Mouse (Mus musculus) G1E (cell line): ENCODE measurements around the gene Slc9a8. TPM values are rescaled to one million over a fixed set of nuclear protein-coding genes. Genes with fewer than 3 reads are reported as not detected.

Source experiments
- ATAC-seq: 2 replicates; pipeline ENCODE4 v1.8.0; 2016; ENCODE audit warnings: mild to moderate bottlenecking; ENCODE audit not compliant: insufficient number of reproducible peaks, poor library complexity, low FRiP score, severe bottlenecking; ENCODE audit errors: extremely low read depth
- DNase-seq: peaks from one replicate; pipeline ENCODE4 v3.0.0; 2012; ENCODE audit warnings: low spot score
- H3K27me3 ChIP-seq: 2 replicates; pipeline ENCODE4 v1.6.1; 2012; ENCODE audit warnings: mild to moderate bottlenecking, low read length, inconsistent platforms; ENCODE audit not compliant: insufficient read depth
- H3K36me3 ChIP-seq: replicated peaks from 2 replicates; pipeline ENCODE3; 2012; ENCODE audit warnings: mild to moderate bottlenecking, inconsistent platforms
- H3K4me1 ChIP-seq: 2 replicates; pipeline ENCODE4 v1.6.1; 2012; ENCODE audit warnings: low read depth, low read length, inconsistent platforms, mixed read lengths; ENCODE audit not compliant: insufficient read depth
- H3K4me3 ChIP-seq: 2 replicates; pipeline ENCODE4 v1.5.1; 2012; ENCODE audit warnings: low read depth, mild to moderate bottlenecking, inconsistent platforms, low read length, moderate library complexity, mixed read lengths
- H3K9me3 ChIP-seq: replicated peaks from 2 replicates; pipeline ENCODE4 v1.6.1; 2012; ENCODE audit warnings: inconsistent platforms
- CTCF ChIP-seq: IDR thresholded peaks from 2 replicates; pipeline ENCODE4 v1.5.1; 2012; ENCODE audit warnings: low read depth, low read length, inconsistent platforms, mixed read lengths
- GATA1 ChIP-seq: IDR thresholded peaks from 2 replicates; pipeline ENCODE4 v1.6.1; 2012; ENCODE audit warnings: borderline replicate concordance, low read length, inconsistent platforms, mixed read lengths
- GATA2 ChIP-seq: IDR thresholded peaks from 2 replicates; pipeline ENCODE4 v1.6.1; 2012; ENCODE audit warnings: low read depth, low read length, inconsistent platforms, borderline replicate concordance
- POLR2AphosphoS5 ChIP-seq: IDR thresholded peaks from 2 replicates; pipeline ENCODE4 v1.6.1; 2012; ENCODE audit warnings: low read depth, low read length, inconsistent platforms; ENCODE audit not compliant: insufficient replicate concordance
- TAL1 ChIP-seq: conservative IDR thresholded peaks from 2 replicates; pipeline ENCODE4 v1.6.1; 2012; ENCODE audit warnings: low read depth, low read length, inconsistent platforms, mixed read lengths
- polyA plus RNA-seq: library from polyadenylated mRNA; stranded (reverse); fragments of >175 nt; gene quantifications from 2 replicates; pipeline ENCODE4 v1.2.3, GENCODE M21; 2012
- total RNA-seq, 2 experiments: library from RNA; stranded (forward) in 1 of 2; stranded (reverse) in 1 of 2; fragments of 200-1000 nt in 1 of 2; fragments of >200 nt in 1 of 2; fragmentation: Nextera tagmentation in 1 of 2; gene quantifications; 2 replicates each; pipeline ENCODE4 v1.2.3; 2014 to 2017

The Slc9a8 gene
- total and polyA plus RNA-seq, 3 experiments = 13.2 to 90.4 (median 24.4) TPM

- Histone ChIP-seq H3K9me3 (no peaks in the 10 kb centered on the region), H3K36me3 (peaks cover 51% of the 10 kb centered on the region), H3K4me3 (peak within 1 kb of the TSS; percentile 98), H3K4me1 (peaks cover 37% of the 10 kb centered on the region), H3K27me3 (no peaks in the 10 kb centered on the region)
- ATAC-seq (peak; percentile 68), DNase-seq (peak; percentile 90)
- TF ChIP-seq GATA1 (no peak), TAL1 (no peak), POLR2AphosphoS5 (no peak)
Observed at GRCm38 (mm10) chr2:167492713-167493636, 71.5 kb downstream of the Slc9a8 start, which contains the start of gene Spata2. TSS of gene Spata2 (minus strand) at chr2:167492887.

- H3K9me3 ChIP-seq = no peaks in the 10 kb centered on the region
- TF ChIP-seq GATA1 = no peak
- no peak for TF ChIP-seq POLR2AphosphoS5
- no peak for TF ChIP-seq TAL1
- TF ChIP-seq CTCF = no peak
- no peak for TF ChIP-seq GATA2
- DNase-seq (no peak), ATAC-seq (no peak)
- peaks cover 29% of the 10 kb centered on the region for H3K36me3 ChIP-seq
- no peak overlapping the region for H3K4me3 ChIP-seq
- no peaks in the 10 kb centered on the region for H3K27me3 ChIP-seq
- H3K4me1 ChIP-seq = peaks cover 26% of the 10 kb centered on the region
Observed at GRCm38 (mm10) chr2:167496437-167496836, 74.9 kb downstream of the Slc9a8 start.

GRCm38 (mm10) chr2:167497272-167497671, 75.8 kb downstream of the Slc9a8 start:
- peak; percentile 48 for TF ChIP-seq CTCF
- no peak for TF ChIP-seq POLR2AphosphoS5
- no peak for TF ChIP-seq TAL1
- no peak for TF ChIP-seq GATA2
- no peak for TF ChIP-seq GATA1
- 0 out of 2 replicates have a peak, but pooled peaks have one; percentile 30 for ATAC-seq
- DNase-seq = no peak
- H3K9me3 ChIP-seq = no peaks in the 10 kb centered on the region
- no peak overlapping the region for H3K4me3 ChIP-seq
- H3K4me1 ChIP-seq = peaks cover 20% of the 10 kb centered on the region
- H3K36me3 ChIP-seq = peaks cover 29% of the 10 kb centered on the region
- H3K27me3 ChIP-seq = no peaks in the 10 kb centered on the region

- Histone ChIP-seq H3K27me3 (no peaks in the 10 kb centered on the region), H3K4me1 (peaks cover 50% of the 10 kb centered on the region), H3K36me3 (peaks cover 38% of the 10 kb centered on the region), H3K9me3 (no peaks in the 10 kb centered on the region), H3K4me3 (peak overlapping the region; percentile 93)
- TF ChIP-seq POLR2AphosphoS5 = no peak
- TF ChIP-seq TAL1 = no peak
- TF ChIP-seq CTCF = no peak
- TF ChIP-seq GATA2 = no peak
- no peak for TF ChIP-seq GATA1
- peak; percentile 32 for ATAC-seq
- no peak for DNase-seq
Observed at GRCm38 (mm10) chr2:167502554-167503252, 81.2 kb downstream of the Slc9a8 start.

GRCm38 (mm10) chr2:167503253-167503895, 81.9 kb downstream of the Slc9a8 start:
- TF ChIP-seq CTCF = no peak
- no peak for TF ChIP-seq TAL1
- no peak for TF ChIP-seq GATA2
- TF ChIP-seq POLR2AphosphoS5 = no peak
- TF ChIP-seq GATA1 = no peak
- Histone ChIP-seq H3K4me3 (peak overlapping the region; percentile 93), H3K4me1 (peaks cover 52% of the 10 kb centered on the region), H3K9me3 (no peaks in the 10 kb centered on the region), H3K36me3 (peaks cover 43% of the 10 kb centered on the region), H3K27me3 (no peaks in the 10 kb centered on the region)
- DNase-seq (peak; percentile 80), ATAC-seq (peak; percentile 60)

- TF ChIP-seq GATA2 (no peak), TAL1 (no peak), CTCF (no peak), POLR2AphosphoS5 (no peak), GATA1 (no peak)
Observed at GRCm38 (mm10) chr2:167503896-167504349, 82.4 kb downstream of the Slc9a8 start.

More at GRCm38 (mm10) chr2:167503896-167504349, 82.4 kb downstream of the Slc9a8 start:
- H3K36me3 ChIP-seq = peaks cover 49% of the 10 kb centered on the region
- H3K4me1 ChIP-seq = peaks cover 50% of the 10 kb centered on the region
- ATAC-seq = no peak
- peak; percentile 39 for DNase-seq
- no peaks in the 10 kb centered on the region for H3K27me3 ChIP-seq
- no peaks in the 10 kb centered on the region for H3K9me3 ChIP-seq
- H3K4me3 ChIP-seq = peak overlapping the region; percentile 93
